Mouse (Mus musculus) midbrain, embryonic 14.5 days (tissue): ENCODE measurements at regions not wholly inside any gene's neighbourhood (a gene's known extent, or its start where the extent isn't known, plus 50 kb on each side); places are given as distances from the start of the nearest gene placed in this dataset.

Experiments
- ATAC-seq: fragments of 200-750 bp; cut with Nextera tagmentation; 2 replicates; pipeline ENCODE4 v1.8.0; 2017; ENCODE audit warnings: moderate number of reproducible peaks, moderate library complexity; ENCODE audit not compliant: low FRiP score, low TSS enrichment
- DNase-seq: peaks from one replicate; pipeline ENCODE4 v3.0.0-alpha.2; 2015
- H3K27ac ChIP-seq: fragments of 300-500 bp; sonication (generic); replicated peaks from 2 replicates; pipeline ENCODE4 v1.5.1; 2014; ENCODE audit warnings: mild to moderate bottlenecking, low read depth, low read length, moderate library complexity
- H3K27me3 ChIP-seq: fragments of 300-500 bp; sonication (generic); 2 replicates; pipeline ENCODE4 v1.6.1; 2014; ENCODE audit warnings: low read length, control low read depth, mixed read lengths; ENCODE audit not compliant: control insufficient read depth, insufficient read depth
- H3K36me3 ChIP-seq: fragments of 300-500 bp; sonication (generic); 2 replicates; pipeline ENCODE4 v1.6.1; 2014; ENCODE audit warnings: low read length, control low read depth; ENCODE audit not compliant: control insufficient read depth, insufficient read depth
- H3K4me1 ChIP-seq: fragments of 300-500 bp; sonication (generic); 2 replicates; pipeline ENCODE4 v1.6.1; 2014; ENCODE audit warnings: mild to moderate bottlenecking, antibody characterized with exemption, low read length, control low read depth; ENCODE audit not compliant: control insufficient read depth, insufficient read depth
- H3K4me2 ChIP-seq: fragments of 300-500 bp; sonication (generic); 2 replicates; pipeline ENCODE4 v1.6.1; 2014; ENCODE audit warnings: mild to moderate bottlenecking, low read length, moderate library complexity
- H3K4me3 ChIP-seq: fragments of 300-500 bp; sonication (generic); replicated peaks from 2 replicates; pipeline ENCODE4 v1.5.1; 2014; ENCODE audit warnings: low read depth, low read length
- H3K9ac ChIP-seq: fragments of 300-500 bp; sonication (generic); replicated peaks from 2 replicates; pipeline ENCODE4 v1.6.1; 2014; ENCODE audit warnings: mild to moderate bottlenecking, low read length, moderate library complexity
- H3K9me3 ChIP-seq: fragments of 300-500 bp; sonication (generic); 2 replicates; pipeline ENCODE4 v1.6.1; 2016; ENCODE audit warnings: low read length, control low read depth, mixed read lengths; ENCODE audit not compliant: control insufficient read depth
- WGBS: fragments of 180-500 bp; shearing (Covaris S2); extraction: QIAGEN DNeasy Blood & Tissue Kit; methylation state at CpG from one replicate; pipeline ENCODE4 v1.1.7; 2014; 5-methylcytosine and 5-hydroxymethylcytosine counted together

GRCm38 (mm10) chr17:45240545-45240944 is 193.0 kb downstream of the Cdc5l start:
- WGBS: 47% methylated on average over 6 of the region's 6 CpGs

GRCm38 (mm10) chr17:45237246-45237645 is 196.3 kb downstream of the Cdc5l start:
- Histone ChIP-seq H3K4me3 (no peak overlapping the region), H3K27ac (no peak overlapping the region), H3K9me3 (no peaks in the 10 kb centered on the region; the same call in 1 of the 2 replicates), H3K27me3 (no peaks in the 10 kb centered on the region), H3K4me1 (no peaks in the 10 kb centered on the region), H3K9ac (no peak overlapping the region), H3K4me2 (no peak overlapping the region), H3K36me3 (no peaks in the 10 kb centered on the region)
- DNase-seq: no peak
- ATAC-seq: no peak
- WGBS: 81% methylated on average over 1 of the region's 1 CpGs

More at GRCm38 (mm10) chr17:45240545-45240944, 193.0 kb downstream of the Cdc5l start:
- Histone ChIP-seq H3K4me3 (no peak overlapping the region), H3K27ac (no peak overlapping the region), H3K9me3 (no peaks in the 10 kb centered on the region; the same call in 1 of the 2 replicates), H3K4me1 (no peaks in the 10 kb centered on the region), H3K27me3 (no peaks in the 10 kb centered on the region), H3K36me3 (no peaks in the 10 kb centered on the region), H3K9ac (no peak overlapping the region), H3K4me2 (no peak overlapping the region)
- DNase-seq (no peak), ATAC-seq (no peak)

- ATAC-seq: no peak
Measured at GRCm38 (mm10) chr17:45235401-45235800, 198.1 kb downstream of the Cdc5l start.

GRCm38 (mm10) chr17:45232874-45233273 is 200.7 kb downstream of the Cdc5l start:
- H3K9me3 ChIP-seq: no peaks in the 10 kb centered on the region; the same call in 1 of the 2 replicates
- WGBS: 61% methylated on average over 5 of the region's 5 CpGs
- H3K4me1 ChIP-seq: no peaks in the 10 kb centered on the region
- DNase-seq (no peak), ATAC-seq (no peak)
- no peak overlapping the region for H3K27ac ChIP-seq
- H3K4me2 ChIP-seq: no peak overlapping the region
- H3K9ac ChIP-seq: no peak overlapping the region
- H3K27me3 ChIP-seq: no peaks in the 10 kb centered on the region
- H3K4me3 ChIP-seq: no peak overlapping the region
- H3K36me3 ChIP-seq: no peaks in the 10 kb centered on the region

More at GRCm38 (mm10) chr17:45235401-45235800, 198.1 kb downstream of the Cdc5l start:
- H3K9ac ChIP-seq: no peak overlapping the region
- no peaks in the 10 kb centered on the region for H3K36me3 ChIP-seq
- H3K4me1 ChIP-seq: no peaks in the 10 kb centered on the region
- DNase-seq: no peak
- H3K4me2 ChIP-seq: no peak overlapping the region
- no peak overlapping the region for H3K27ac ChIP-seq
- no peaks in the 10 kb centered on the region; the same call in 1 of the 2 replicates for H3K9me3 ChIP-seq
- 92% methylated on average over 7 of the region's 7 CpGs for WGBS
- no peaks in the 10 kb centered on the region for H3K27me3 ChIP-seq
- H3K4me3 ChIP-seq: no peak overlapping the region

- Histone ChIP-seq H3K4me1 (peaks cover 5% of the 10 kb centered on the region; the same call in 1 of the 2 replicates), H3K4me3 (no peak overlapping the region), H3K27me3 (no peaks in the 10 kb centered on the region), H3K9ac (no peak overlapping the region), H3K9me3 (no peaks in the 10 kb centered on the region), H3K27ac (no peak overlapping the region), H3K36me3 (no peaks in the 10 kb centered on the region), H3K4me2 (no peak overlapping the region)
- ATAC-seq (no peak), DNase-seq (no peak)
- 8% methylated on average over 1 of the region's 1 CpGs for WGBS
Measured at GRCm38 (mm10) chr17:45227190-45227589, 206.3 kb downstream of the Cdc5l start.

GRCm38 (mm10) chr17:45226486-45226885 is 207.1 kb downstream of the Cdc5l start:
- Histone ChIP-seq H3K4me3 (no peak overlapping the region), H3K36me3 (no peaks in the 10 kb centered on the region), H3K9me3 (no peaks in the 10 kb centered on the region), H3K27me3 (no peaks in the 10 kb centered on the region), H3K9ac (no peak overlapping the region), H3K4me1 (peaks cover 5% of the 10 kb centered on the region; the same call in 1 of the 2 replicates), H3K27ac (no peak overlapping the region), H3K4me2 (no peak overlapping the region)
- DNase-seq (no peak), ATAC-seq (no peak)
- WGBS: 30% methylated on average over 6 of the region's 6 CpGs

GRCm38 (mm10) chr17:45221625-45222024 is 211.9 kb downstream of the Cdc5l start:
- Histone ChIP-seq H3K4me1 (peaks cover 5% of the 10 kb centered on the region; the same call in 1 of the 2 replicates), H3K4me2 (no peak overlapping the region), H3K36me3 (no peaks in the 10 kb centered on the region), H3K27ac (no peak overlapping the region), H3K9me3 (no peaks in the 10 kb centered on the region), H3K4me3 (no peak overlapping the region), H3K27me3 (no peaks in the 10 kb centered on the region), H3K9ac (no peak overlapping the region)
- 64% methylated on average over 10 of the region's 10 CpGs for WGBS
- ATAC-seq (no peak), DNase-seq (no peak)

- Histone ChIP-seq H3K4me2 (no peak overlapping the region), H3K36me3 (no peaks in the 10 kb centered on the region), H3K9ac (no peak overlapping the region), H3K9me3 (no peaks in the 10 kb centered on the region), H3K27ac (no peak overlapping the region), H3K4me3 (no peak overlapping the region), H3K4me1 (peaks cover 4% of the 10 kb centered on the region; the same call in 1 of the 2 replicates), H3K27me3 (no peaks in the 10 kb centered on the region)
- ATAC-seq: no peak
- 95% methylated on average over 5 of the region's 5 CpGs for WGBS
- no peak for DNase-seq
Measured at GRCm38 (mm10) chr17:45217126-45217525, 216.4 kb downstream of the Cdc5l start.
